Mouse (Mus musculus): ENCODE results near the gene Gabbr1.

GRCm38 (mm10) chr17:37045611-37046311 is at the start of gene Gabbr1:
- TF ChIP-seq CTCF (conservative IDR thresholded peaks at IDR 0.05; ENCODE audit: low read length) (no peak), POU5F1 (IDR thresholded peaks at IDR 0.05; ENCODE audit: borderline replicate concordance, low read length) (no peak)
